19 mouse cellular contexts compared by ENCODE assay signal in the genomic region with DNA sequence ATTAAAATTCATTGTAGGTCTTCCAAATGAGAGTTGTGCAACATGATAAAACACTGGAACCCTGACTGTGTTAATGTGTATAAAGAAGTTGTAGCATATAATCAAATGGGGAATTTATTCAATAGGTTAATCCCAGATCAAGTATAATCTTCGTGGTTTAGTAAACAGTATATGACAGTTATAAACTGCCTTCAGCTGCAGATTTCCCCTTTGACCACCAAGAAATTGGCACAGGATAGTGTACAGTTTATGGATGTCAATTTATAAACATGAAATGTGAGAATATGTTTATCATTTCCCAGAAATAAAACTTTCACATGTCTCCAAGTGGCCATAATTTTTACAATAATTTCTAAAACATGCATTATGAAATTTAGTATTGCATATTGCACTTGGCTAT.
"Had no signal": no experiment of that assay in that cellular context is flagged by ENCODE, and none has a peak within 500 bp of the region (broad histone marks: within the 10 kb centered on the region; RNA-seq: fewer than 3 reads in every experiment).

No protein-coding gene starts in this region.

- DNase-seq: kidney, adult 11 months; kidney, adult 8-10 months; kidney, postnatal 25 days; left cerebral cortex, postnatal 4 days; liver, postnatal 0 days; right cerebral cortex, postnatal 4 days; spleen, adult 18-20 months; thymus, adult 2 months; thymus, postnatal 14 days; thymus, postnatal 4 days had no signal

- H3K36me3 ChIP-seq: intestine, embryonic 15.5 days; kidney, embryonic 15.5 days; limb, embryonic 12.5 days; limb, embryonic 15.5 days; midbrain, embryonic 10.5 days; midbrain, embryonic 13.5 days had no signal

- H3K4me2 ChIP-seq: intestine, embryonic 15.5 days; kidney, embryonic 15.5 days; limb, embryonic 12.5 days; limb, embryonic 15.5 days; liver, embryonic 11.5 days; midbrain, embryonic 13.5 days had no signal

- H3K9me3 ChIP-seq: intestine, embryonic 15.5 days; kidney, embryonic 15.5 days; limb, embryonic 12.5 days; limb, embryonic 15.5 days; megakaryocyte, embryonic 14.5 days; midbrain, embryonic 10.5 days; midbrain, embryonic 13.5 days had no signal

- H3K9ac ChIP-seq: intestine, embryonic 15.5 days; kidney, embryonic 15.5 days; limb, embryonic 12.5 days; limb, embryonic 15.5 days; liver, embryonic 14.5 days; liver, postnatal 0 days; midbrain, embryonic 13.5 days had no signal

- H3K27ac ChIP-seq: intestine, embryonic 15.5 days; kidney, embryonic 15.5 days; limb, embryonic 12.5 days; limb, embryonic 15.5 days; liver, embryonic 14.5 days; midbrain, embryonic 10.5 days had no signal

- ATAC-seq: intestine, embryonic 15.5 days; liver, postnatal 0 days; midbrain, embryonic 13.5 days had no signal

- H3K4me3 ChIP-seq: intestine, embryonic 15.5 days; kidney, embryonic 15.5 days; limb, embryonic 12.5 days; limb, embryonic 15.5 days; megakaryocyte, embryonic 14.5 days; midbrain, embryonic 10.5 days; midbrain, embryonic 13.5 days had no signal

- H3K27me3 ChIP-seq: intestine, embryonic 15.5 days; kidney, embryonic 15.5 days; limb, embryonic 12.5 days; limb, embryonic 15.5 days; megakaryocyte, embryonic 14.5 days; midbrain, embryonic 13.5 days had no signal

- H3K4me1 ChIP-seq: intestine, embryonic 15.5 days; kidney, embryonic 15.5 days; limb, embryonic 12.5 days; limb, embryonic 15.5 days; megakaryocyte, embryonic 14.5 days; midbrain, embryonic 10.5 days; midbrain, embryonic 13.5 days had no signal
